ENCODE assay signal across 11 mouse cellular contexts in the genomic region with DNA sequence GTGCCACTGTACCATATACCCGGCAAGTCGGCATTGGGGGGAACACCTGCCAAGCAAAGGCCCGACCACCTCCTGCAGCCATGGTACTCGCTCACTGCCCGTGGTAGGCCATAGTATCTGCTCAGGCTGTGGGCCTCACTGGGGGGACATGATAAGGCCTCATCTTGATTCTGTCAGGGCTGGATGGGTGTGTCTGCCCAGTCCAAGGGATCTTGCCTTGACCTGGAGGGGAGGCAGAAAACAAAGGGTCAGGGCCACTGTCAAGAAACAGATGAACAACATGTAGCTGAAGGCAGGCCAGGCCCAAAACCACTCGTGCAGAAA. TPM values are rescaled to one million over a fixed set of nuclear protein-coding genes. Genes with fewer than 3 reads are reported as not detected.
A peak's percentile ranks its signal among the peaks of the same experiment; 100 is the strongest.
DNase-seq lines count a peak whose midpoint lies in the region; ATAC-seq and TF ChIP-seq lines count a peak whose summit lies in the region.
"Had no signal": no experiment of that assay in that cellular context is flagged by ENCODE, and none has a peak within 500 bp of the region (broad histone marks: within the 10 kb centered on the region; RNA-seq: fewer than 3 reads in every experiment).

No protein-coding gene starts in this region.

- ATAC-seq in forebrain, embryonic 12.5 days (ENCODE audit: low FRiP score): no peak
- ATAC-seq in limb, embryonic 14.5 days (ENCODE audit: low FRiP score, low read depth): no peak
- ATAC-seq in neural tube, embryonic 15.5 days (ENCODE audit: low FRiP score): no peak

- H3K4me1 ChIP-seq in forebrain, embryonic 12.5 days: peaks cover 46% of the 10 kb centered on the region
- peaks cover 33% of the 10 kb centered on the region for H3K4me1 ChIP-seq in limb, embryonic 14.5 days (ENCODE audit: control insufficient read depth, insufficient read depth, low read length)
- H3K4me1 ChIP-seq in neural tube, embryonic 15.5 days: peaks cover 50% of the 10 kb centered on the region

- H3K4me2 ChIP-seq in forebrain, embryonic 12.5 days: peak overlapping the region; percentile 84
- peak overlapping the region; percentile 76 for H3K4me2 ChIP-seq in limb, embryonic 14.5 days (replicated peaks; ENCODE audit: low read depth, low read length, severe bottlenecking)
- peak overlapping the region; percentile 83 for H3K4me2 ChIP-seq in neural tube, embryonic 15.5 days

- H3K9ac ChIP-seq in forebrain, embryonic 12.5 days: peak overlapping the region; percentile 54; the same call in 1 of the 2 replicates
- 0 out of 2 replicates have a peak overlapping the region, but pooled peaks have one; percentile 65 for H3K9ac ChIP-seq in limb, embryonic 14.5 days (ENCODE audit: low read depth, low read length, severe bottlenecking)
- 0 out of 2 replicates have a peak overlapping the region, but pooled peaks have one; percentile 90 for H3K9ac ChIP-seq in neural tube, embryonic 15.5 days (replicated peaks)

- peak overlapping the region; percentile 67 for H3K27ac ChIP-seq in left cerebral cortex, adult 2 months
- H3K27ac ChIP-seq in forebrain, embryonic 12.5 days: peak overlapping the region; percentile 95
- H3K27ac ChIP-seq in limb, embryonic 14.5 days (replicated peaks; ENCODE audit: low read depth, low read length): no peak overlapping the region
- H3K27ac ChIP-seq in neural tube, embryonic 15.5 days (replicated peaks): peak overlapping the region; percentile 87

- intact Hi-C loops in left cerebral cortex, adult 2 months (cut with DNase I): no loop called here
- intact Hi-C loops in left cerebral cortex, postnatal 14 days (cut with DNase I): loop anchor here (5.0 kb wide), 1 partner anchor 39 kb away; no protein-coding TSS in a partner anchor

- peak overlapping the region; percentile 71 for H3K4me3 ChIP-seq in left cerebral cortex, adult 2 months
- peak overlapping the region; percentile 53 for H3K4me3 ChIP-seq in forebrain, embryonic 12.5 days (replicated peaks)
- peak overlapping the region; percentile 61 for H3K4me3 ChIP-seq in limb, embryonic 14.5 days (replicated peaks; ENCODE audit: low read length)
- peak overlapping the region; percentile 74 for H3K4me3 ChIP-seq in neural tube, embryonic 15.5 days (replicated peaks)
- H3K4me3 ChIP-seq: myocyte had no signal

- peaks cover 19% of the 10 kb centered on the region for H3K36me3 ChIP-seq in forebrain, embryonic 12.5 days (replicated peaks)
- H3K36me3 ChIP-seq in limb, embryonic 14.5 days (ENCODE audit: control insufficient read depth, insufficient read depth, low read length): peaks cover 18% of the 10 kb centered on the region
- peaks cover 18% of the 10 kb centered on the region for H3K36me3 ChIP-seq in neural tube, embryonic 15.5 days

- no peak for TF ChIP-seq POLR2A in limb, embryonic 14.5 days (IDR thresholded peaks at IDR 0.05; ENCODE audit: borderline replicate concordance, extremely low read depth, insufficient read depth, insufficient read length)

- TF ChIP-seq CTCF in left cerebral cortex, adult 2 months (IDR thresholded peaks at IDR 0.05): no peak

- WGBS in forebrain, embryonic 12.5 days: 88% methylated on average over 6 of the region's 6 CpGs
- WGBS in limb, embryonic 14.5 days: 80% methylated on average over 6 of the region's 6 CpGs
- 72% methylated on average over 6 of the region's 6 CpGs for WGBS in neural tube, embryonic 15.5 days

- H3K9me3 ChIP-seq in forebrain, embryonic 12.5 days: no peaks in the 10 kb centered on the region
- no peaks in the 10 kb centered on the region for H3K9me3 ChIP-seq in limb, embryonic 14.5 days (ENCODE audit: control insufficient read depth, low read length)
- H3K9me3 ChIP-seq in neural tube, embryonic 15.5 days (replicated peaks): no peaks in the 10 kb centered on the region

- DNase-seq in left cerebral cortex, adult 2 months (ENCODE audit: extremely low spot score in 1 of 2, low spot score in 2 of 2): no peak
- DNase-seq in left cerebral cortex, postnatal 14 days (ENCODE audit: low spot score in 2 of 2): no peak
- no peak for DNase-seq in limb, embryonic 14.5 days (ENCODE audit: low spot score)
- DNase-seq in right cerebral cortex, postnatal 14 days: no peak
- DNase-seq in right cerebral cortex, adult 2 months (ENCODE audit: low spot score in 2 of 2): no peak
- DNase-seq in adrenal gland, adult (ENCODE audit: inconsistent age in 2 of 2, low spot score in 1 of 2): no peak
- DNase-seq: cerebellum, adult 8-10 months; kidney, adult 11 months had no signal

- 0 out of 2 replicates have a peak, but pooled peaks cover 3% of the 10 kb centered on the region for H3K27me3 ChIP-seq in forebrain, embryonic 12.5 days
- H3K27me3 ChIP-seq in limb, embryonic 14.5 days (ENCODE audit: control insufficient read depth, insufficient read depth, low read length): no peaks in the 10 kb centered on the region
- H3K27me3 ChIP-seq in neural tube, embryonic 15.5 days (replicated peaks): no peaks in the 10 kb centered on the region

RNA-seq across cellular contexts. Expression of gene Ccdc71, which starts 9.2 kb away (rescaled TPM):
- total RNA-seq in left cerebral cortex, adult 2 months (2021): 10 to 100 TPM; 31.3 to 44.6 TPM
- 10 to 100 TPM; 38.3 to 40.2 TPM for total RNA-seq in left cerebral cortex, postnatal 14 days (2021)
- polyA plus RNA-seq in forebrain, embryonic 12.5 days (2016; fragmentation: Nextera tagmentation; extraction: Ambion mirVana): 44.1 and 49.0 TPM in 2 replicates
- 29.2 and 34.4 TPM in 2 replicates for polyA plus RNA-seq in limb, embryonic 14.5 days (2012; rRNA removed)
- 45.4 and 49.8 TPM in 2 replicates for polyA plus RNA-seq in limb, embryonic 14.5 days (2014; fragmentation: Nextera tagmentation; extraction: Ambion mirVana)
- polyA plus RNA-seq in neural tube, embryonic 15.5 days (2015; fragmentation: Nextera tagmentation; extraction: Ambion mirVana): 53.7 and 64.4 TPM in 2 replicates

RNA-seq across cellular contexts. Expression of gene Klhdc8b, which starts 10.2 kb away (rescaled TPM):
- total RNA-seq in left cerebral cortex, adult 2 months (2021): 10 to 100 TPM; 30.7 to 32.8 TPM
- total RNA-seq in left cerebral cortex, postnatal 14 days (2021): 10 to 100 TPM; 36.1 to 38.4 TPM
- 67.6 and 70.0 TPM in 2 replicates for polyA plus RNA-seq in forebrain, embryonic 12.5 days (2016; fragmentation: Nextera tagmentation; extraction: Ambion mirVana)
- 43.1 and 60.6 TPM in 2 replicates for polyA plus RNA-seq in limb, embryonic 14.5 days (2012; rRNA removed)
- 27.7 and 32.2 TPM in 2 replicates for polyA plus RNA-seq in limb, embryonic 14.5 days (2014; fragmentation: Nextera tagmentation; extraction: Ambion mirVana)
- 58.4 and 59.8 TPM in 2 replicates for polyA plus RNA-seq in neural tube, embryonic 15.5 days (2015; fragmentation: Nextera tagmentation; extraction: Ambion mirVana)

RNA-seq across cellular contexts. Expression of gene BC048562, which starts 14.8 kb away (rescaled TPM):
- not detected for total RNA-seq in left cerebral cortex, adult 2 months (2021)
- not detected for total RNA-seq in left cerebral cortex, postnatal 14 days (2021)
- not detected in 2 replicates for polyA plus RNA-seq in forebrain, embryonic 12.5 days (2016; fragmentation: Nextera tagmentation; extraction: Ambion mirVana)
- polyA plus RNA-seq in limb, embryonic 14.5 days (2012; rRNA removed): not detected in 2 replicates
- polyA plus RNA-seq in limb, embryonic 14.5 days (2014; fragmentation: Nextera tagmentation; extraction: Ambion mirVana): not detected in 2 replicates
- not detected in 2 replicates for polyA plus RNA-seq in neural tube, embryonic 15.5 days (2015; fragmentation: Nextera tagmentation; extraction: Ambion mirVana)
- polyA plus RNA-seq: myocyte had no signal

RNA-seq across cellular contexts. Expression of gene Ccdc36, which starts 22.8 kb away (rescaled TPM):
- total RNA-seq in left cerebral cortex, adult 2 months (2021): under 1 TPM; 0.26 to 0.29 TPM
- under 1 TPM; 0.11 to 0.21 TPM for total RNA-seq in left cerebral cortex, postnatal 14 days (2021)
- polyA plus RNA-seq in forebrain, embryonic 12.5 days (2016; fragmentation: Nextera tagmentation; extraction: Ambion mirVana): 1.1 and 1.4 TPM in 2 replicates
- 1.5 and 2.2 TPM in 2 replicates for polyA plus RNA-seq in limb, embryonic 14.5 days (2012; rRNA removed)
- 1.3 and 1.7 TPM in 2 replicates for polyA plus RNA-seq in limb, embryonic 14.5 days (2014; fragmentation: Nextera tagmentation; extraction: Ambion mirVana)
- polyA plus RNA-seq in neural tube, embryonic 15.5 days (2015; fragmentation: Nextera tagmentation; extraction: Ambion mirVana): 1.3 and 1.7 TPM in 2 replicates
- polyA plus RNA-seq: myocyte had no signal

RNA-seq across cellular contexts. Expression of gene Lamb2, which starts 28.4 kb away (rescaled TPM):
- 10 to 100 TPM; 28.2 to 29.4 TPM for total RNA-seq in left cerebral cortex, adult 2 months (2021)
- total RNA-seq in left cerebral cortex, postnatal 14 days (2021): 10 to 100 TPM; 36.0 to 38.3 TPM
- 37.9 and 39.5 TPM in 2 replicates for polyA plus RNA-seq in forebrain, embryonic 12.5 days (2016; fragmentation: Nextera tagmentation; extraction: Ambion mirVana)
- polyA plus RNA-seq in limb, embryonic 14.5 days (2012; rRNA removed): 214 and 236 TPM in 2 replicates
- polyA plus RNA-seq in limb, embryonic 14.5 days (2014; fragmentation: Nextera tagmentation; extraction: Ambion mirVana): 59.0 and 69.4 TPM in 2 replicates
- 17.5 and 18.8 TPM in 2 replicates for polyA plus RNA-seq in neural tube, embryonic 15.5 days (2015; fragmentation: Nextera tagmentation; extraction: Ambion mirVana)
